Mouse (Mus musculus): ENCODE data around the gene Hist2h3b.

DNA sequence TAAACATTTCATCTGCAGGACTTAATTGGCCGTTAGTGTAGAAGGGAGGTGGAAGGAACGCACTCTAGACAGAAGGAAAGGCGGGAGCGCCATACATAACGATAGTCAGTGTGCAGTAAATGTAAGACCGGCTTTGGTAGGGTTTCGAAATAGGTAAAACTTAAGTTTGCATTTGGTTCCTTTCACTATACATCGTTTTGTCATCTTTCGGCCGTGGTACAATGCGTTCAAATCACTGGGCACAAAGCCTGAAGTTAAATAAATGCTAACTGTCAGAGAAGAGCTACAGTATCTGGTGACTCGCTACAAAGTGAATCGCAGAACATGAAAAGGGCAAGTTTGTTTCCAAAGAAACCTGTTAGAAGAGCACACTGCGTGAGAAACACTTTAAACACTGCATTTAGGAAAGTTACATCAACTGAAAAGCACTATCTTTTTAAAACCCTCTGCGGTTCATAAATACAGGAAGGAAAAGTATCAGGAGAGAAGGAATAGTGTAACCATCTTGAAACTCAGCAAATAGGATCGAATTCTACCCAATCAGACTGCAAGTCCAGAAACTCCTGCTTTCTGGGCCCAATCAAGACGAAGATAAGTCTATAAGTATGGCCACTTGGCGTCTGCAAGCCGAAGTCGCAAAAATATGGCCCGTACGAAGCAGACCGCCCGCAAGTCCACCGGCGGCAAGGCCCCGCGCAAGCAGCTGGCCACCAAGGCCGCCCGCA, at the start of gene Hist2h3b:
- TF ChIP-seq FOSL1 (IDR thresholded peaks at IDR 0.05; ENCODE audit: insufficient read depth, low read length, poor library complexity, severe bottlenecking): no peak
- no peak for TF ChIP-seq MAX (IDR thresholded peaks at IDR 0.05)
- TF ChIP-seq CTCF (IDR thresholded peaks at IDR 0.05; ENCODE audit: control insufficient read depth, insufficient read depth, insufficient read length): no peak
- no peak for TF ChIP-seq MYOG (IDR thresholded peaks at IDR 0.05; ENCODE audit: control insufficient read depth, extremely low read depth, insufficient read length)
- no peak for TF ChIP-seq USF1 (IDR thresholded peaks at IDR 0.05; ENCODE audit: low read depth)
- no peak for TF ChIP-seq MYOD1 (IDR thresholded peaks at IDR 0.05; ENCODE audit: control insufficient read depth, insufficient read length, low read depth)
- no peak for TF ChIP-seq CEBPB (IDR thresholded peaks at IDR 0.05; ENCODE audit: low read depth)
